Mouse (Mus musculus): Measurements from ENCODE around the gene Rhoj. TPM values are rescaled to one million over a fixed set of nuclear protein-coding genes. Genes with fewer than 3 reads are reported as not detected.

Rhoj gene
- total and polyA plus RNA-seq, 3 experiments = not detected

GRCm38 (mm10) chr12:75280502-75280901, 27.6 kb upstream of the Rhoj start:
- H3K4me1 ChIP-seq (ENCODE audit: control insufficient read depth in 1 of 2, insufficient read depth in 2 of 2) = peaks cover 0 to 5% of the 10 kb centered on the region in 2 experiments; a peak in 2 of 4 replicates
- H3K27ac ChIP-seq (ENCODE audit: insufficient read depth, low read depth) = no peak overlapping the region
- H3K36me3 ChIP-seq (replicated peaks in 1 of 2; ENCODE audit: control insufficient read depth in 1 of 2, insufficient read depth in 1 of 2, low read length in 1 of 2) = no peaks in the 10 kb centered on the region
- dilution Hi-C loops (cut with MboI; ENCODE audit: extremely low pct_ligation_motif_present, extremely low pct_unique_long_range_greater_than_20kb, low sequenced_read_pairs) (no loop called here), in situ Hi-C loops (cut with MboI; ENCODE audit: low pct_ligation_motif_present, low pct_unique_long_range_greater_than_20kb, low sequenced_read_pairs) (no loop called here)
- no peak overlapping the region for H3K4me2 ChIP-seq (ENCODE audit: insufficient read depth, low read depth, poor library complexity, severe bottlenecking)
- TF ChIP-seq MEF2A (IDR thresholded peaks at IDR 0.05; ENCODE audit: borderline replicate concordance, low read depth, low read length) = no peak
- TF ChIP-seq RAD21 (IDR thresholded peaks at IDR 0.05; ENCODE audit: low read depth, low read length) = peak; percentile 59
- TF ChIP-seq MAFK (IDR thresholded peaks at IDR 0.05; ENCODE audit: insufficient replicate concordance, low read length) = no peak
- TF ChIP-seq IRF4 (IDR thresholded peaks at IDR 0.05; ENCODE audit: low read depth, low read length) = no peak
- no peak for TF ChIP-seq NRF1 (IDR thresholded peaks at IDR 0.05; ENCODE audit: low read depth, low read length)
- peak; percentile 70 for TF ChIP-seq SMC3 (IDR thresholded peaks at IDR 0.05; ENCODE audit: low read depth, low read length)
- TF ChIP-seq CTCF (conservative IDR thresholded peaks at IDR 0.05 in 1 of 2, IDR thresholded peaks at IDR 0.05 in 1 of 2; ENCODE audit: low read depth in 2 of 2, low read length in 2 of 2) = peak in 1 of 2 experiments; percentile 65; a peak in 3 of 4 replicates
- no peak overlapping the region for H3K9ac ChIP-seq (ENCODE audit: insufficient read depth, low read depth)
- H3K27me3 ChIP-seq (replicated peaks) = no peaks in the 10 kb centered on the region
- H3K4me3 ChIP-seq (replicated peaks in 1 of 3; ENCODE audit: low read depth in 2 of 3, low read length in 2 of 3, poor library complexity in 1 of 3) = no peak overlapping the region
- H3K79me2 ChIP-seq (replicated peaks; ENCODE audit: control insufficient read depth, extremely low read depth, insufficient read depth, poor library complexity, severe bottlenecking) = no peaks in the 10 kb centered on the region
- peak; percentile 24 for DNase-seq (ENCODE audit: extremely low read depth)
- no peaks in the 10 kb centered on the region for H3K9me3 ChIP-seq (replicated peaks; ENCODE audit: low read length)

DNA sequence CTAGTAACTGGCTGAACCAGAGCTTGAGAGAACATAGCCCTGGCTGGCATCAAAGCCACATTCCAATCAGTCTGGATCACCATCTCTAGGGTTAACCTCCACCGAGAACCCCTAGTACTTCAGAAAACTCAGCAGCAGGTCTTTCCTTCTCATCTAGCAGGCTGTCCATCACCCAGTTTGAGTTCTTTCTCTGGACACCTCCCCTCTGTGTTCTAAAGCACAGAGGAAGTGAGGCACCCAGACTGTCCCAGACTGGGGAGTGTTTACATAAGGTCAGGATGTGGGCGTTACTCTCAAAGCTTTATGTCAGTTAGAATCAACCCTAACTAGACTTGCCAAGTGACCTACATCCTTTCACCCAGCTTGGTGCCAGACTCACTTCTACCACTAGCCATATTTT, 24.9 kb upstream of the Rhoj start:
- H3K4me3 ChIP-seq (replicated peaks in 1 of 3; ENCODE audit: low read depth in 2 of 3, low read length in 2 of 3, poor library complexity in 1 of 3) = no peak overlapping the region
- H3K9me3 ChIP-seq (replicated peaks; ENCODE audit: low read length) = no peaks in the 10 kb centered on the region
- H3K79me2 ChIP-seq (replicated peaks; ENCODE audit: control insufficient read depth, extremely low read depth, insufficient read depth, poor library complexity, severe bottlenecking) = no peaks in the 10 kb centered on the region
- H3K36me3 ChIP-seq (replicated peaks in 1 of 2; ENCODE audit: control insufficient read depth in 1 of 2, insufficient read depth in 1 of 2, low read length in 1 of 2) = no peaks in the 10 kb centered on the region
- no peak overlapping the region for H3K4me2 ChIP-seq (ENCODE audit: insufficient read depth, low read depth, poor library complexity, severe bottlenecking)
- in situ Hi-C loops (cut with MboI; ENCODE audit: low pct_ligation_motif_present, low pct_unique_long_range_greater_than_20kb, low sequenced_read_pairs) (no loop called here), dilution Hi-C loops (cut with MboI; ENCODE audit: extremely low pct_ligation_motif_present, extremely low pct_unique_long_range_greater_than_20kb, low sequenced_read_pairs) (no loop called here)
- no peak overlapping the region for H3K27ac ChIP-seq (ENCODE audit: insufficient read depth, low read depth)
- no peak overlapping the region for H3K9ac ChIP-seq (ENCODE audit: insufficient read depth, low read depth)
- H3K27me3 ChIP-seq (replicated peaks) = no peaks in the 10 kb centered on the region
- TF ChIP-seq MYC (IDR thresholded peaks at IDR 0.05; ENCODE audit: low read depth, low read length) (no peak), JUN (IDR thresholded peaks at IDR 0.05; ENCODE audit: insufficient read depth, low read depth, low read length) (no peak), BHLHE40 (IDR thresholded peaks at IDR 0.05; ENCODE audit: low read depth, low read length) (no peak), MAZ (IDR thresholded peaks at IDR 0.05; ENCODE audit: low read depth, low read length) (no peak), POLR2AphosphoS2 (IDR thresholded peaks at IDR 0.05; ENCODE audit: low read depth, low read length) (no peak), ZKSCAN1 (IDR thresholded peaks at IDR 0.05; ENCODE audit: borderline replicate concordance, low read depth, low read length) (no peak), POLR2A (IDR thresholded peaks at IDR 0.05; ENCODE audit: low read depth, low read length) (no peak), RCOR1 (conservative IDR thresholded peaks at IDR 0.05; ENCODE audit: low read depth, low read length) (no peak), TCF12 (IDR thresholded peaks at IDR 0.05; ENCODE audit: low read depth, low read length) (no peak), UBTF (IDR thresholded peaks at IDR 0.05; ENCODE audit: low read depth, low read length) (no peak), MEF2A (IDR thresholded peaks at IDR 0.05; ENCODE audit: borderline replicate concordance, low read depth, low read length) (no peak), NRF1 (IDR thresholded peaks at IDR 0.05; ENCODE audit: low read depth, low read length) (no peak), SMC3 (IDR thresholded peaks at IDR 0.05; ENCODE audit: low read depth, low read length) (no peak), IRF4 (IDR thresholded peaks at IDR 0.05; ENCODE audit: low read depth, low read length) (no peak), TBP (conservative IDR thresholded peaks at IDR 0.05; ENCODE audit: low read depth, low read length) (no peak), MAX (IDR thresholded peaks at IDR 0.05; ENCODE audit: low read length) (no peak), CHD2 (IDR thresholded peaks at IDR 0.05; ENCODE audit: low read length) (no peak), MAFK (IDR thresholded peaks at IDR 0.05; ENCODE audit: insufficient replicate concordance, low read length) (no peak), E2F4 (IDR thresholded peaks at IDR 0.05; ENCODE audit: insufficient replicate concordance, low read depth, low read length) (no peak)
- H3K4me1 ChIP-seq (ENCODE audit: control insufficient read depth in 1 of 2, insufficient read depth in 2 of 2) = peaks cover 0 to 5% of the 10 kb centered on the region in 2 experiments; a peak in 2 of 4 replicates
- DNase-seq (ENCODE audit: extremely low read depth) = no peak
